Mouse (Mus musculus) spleen, adult 2 months (tissue): ENCODE results near the gene Eefsec.

Source experiments
- CTCF ChIP-seq: fragments of 200-500 bp; IDR thresholded peaks from 2 replicates; pipeline ENCODE4 v1.5.1; 2011; ENCODE audit warnings: mild to moderate bottlenecking, inconsistent platforms; ENCODE audit not compliant: insufficient read depth, insufficient read length, insufficient replicate concordance; ENCODE audit errors: extremely low read depth
- POLR2A ChIP-seq: fragments of 200-500 bp; IDR thresholded peaks from 2 replicates; pipeline ENCODE4 v1.6.1; 2011; ENCODE audit warnings: low read depth, low read length, inconsistent platforms

DNA sequence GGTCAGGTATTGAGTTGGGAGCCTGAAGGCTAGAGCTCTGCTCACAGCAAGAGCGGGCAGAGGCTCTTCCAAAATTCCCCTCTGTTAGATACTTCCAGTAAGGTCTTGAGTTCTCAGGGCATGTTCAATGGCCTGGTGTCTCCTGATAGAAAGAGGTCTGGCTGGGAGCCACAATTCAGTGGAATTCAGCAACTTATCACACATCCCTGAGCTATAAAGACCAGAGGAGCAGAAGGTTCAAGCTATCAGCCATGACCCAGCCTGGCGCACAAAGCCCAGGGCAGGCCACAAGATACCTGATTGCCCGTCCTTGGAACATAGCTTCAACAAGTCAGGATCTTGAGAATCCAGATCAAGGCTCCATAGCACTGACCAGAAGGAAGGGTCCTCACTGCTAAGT, 105.2 kb downstream of the Eefsec start:
- no peak for TF ChIP-seq CTCF
- no peak for TF ChIP-seq POLR2A
